Mouse (Mus musculus) G1E (cell line): Measurements from ENCODE around the gene Oxsr1. TPM values are rescaled to one million over a fixed set of nuclear protein-coding genes. Genes with fewer than 3 reads are reported as not detected.

ENCODE experiments used
- ATAC-seq: 2 replicates; pipeline ENCODE4 v1.8.0; 2016; ENCODE audit warnings: mild to moderate bottlenecking; ENCODE audit not compliant: insufficient number of reproducible peaks, poor library complexity, low FRiP score, severe bottlenecking; ENCODE audit errors: extremely low read depth
- DNase-seq: peaks from one replicate; pipeline ENCODE4 v3.0.0; 2012; ENCODE audit warnings: low spot score
- H3K27me3 ChIP-seq: 2 replicates; pipeline ENCODE4 v1.6.1; 2012; ENCODE audit warnings: mild to moderate bottlenecking, low read length, inconsistent platforms; ENCODE audit not compliant: insufficient read depth
- H3K36me3 ChIP-seq: replicated peaks from 2 replicates; pipeline ENCODE3; 2012; ENCODE audit warnings: mild to moderate bottlenecking, inconsistent platforms
- H3K4me1 ChIP-seq: 2 replicates; pipeline ENCODE4 v1.6.1; 2012; ENCODE audit warnings: low read depth, low read length, inconsistent platforms, mixed read lengths; ENCODE audit not compliant: insufficient read depth
- H3K4me3 ChIP-seq: 2 replicates; pipeline ENCODE4 v1.5.1; 2012; ENCODE audit warnings: low read depth, mild to moderate bottlenecking, inconsistent platforms, low read length, moderate library complexity, mixed read lengths
- H3K9me3 ChIP-seq: replicated peaks from 2 replicates; pipeline ENCODE4 v1.6.1; 2012; ENCODE audit warnings: inconsistent platforms
- CTCF ChIP-seq: IDR thresholded peaks from 2 replicates; pipeline ENCODE4 v1.5.1; 2012; ENCODE audit warnings: low read depth, low read length, inconsistent platforms, mixed read lengths
- GATA1 ChIP-seq: IDR thresholded peaks from 2 replicates; pipeline ENCODE4 v1.6.1; 2012; ENCODE audit warnings: borderline replicate concordance, low read length, inconsistent platforms, mixed read lengths
- GATA2 ChIP-seq: IDR thresholded peaks from 2 replicates; pipeline ENCODE4 v1.6.1; 2012; ENCODE audit warnings: low read depth, low read length, inconsistent platforms, borderline replicate concordance
- POLR2AphosphoS5 ChIP-seq: IDR thresholded peaks from 2 replicates; pipeline ENCODE4 v1.6.1; 2012; ENCODE audit warnings: low read depth, low read length, inconsistent platforms; ENCODE audit not compliant: insufficient replicate concordance
- TAL1 ChIP-seq: conservative IDR thresholded peaks from 2 replicates; pipeline ENCODE4 v1.6.1; 2012; ENCODE audit warnings: low read depth, low read length, inconsistent platforms, mixed read lengths
- polyA plus RNA-seq: library from polyadenylated mRNA; stranded (reverse); fragments of >175 nt; gene quantifications from 2 replicates; pipeline ENCODE4 v1.2.3, GENCODE M21; 2012
- total RNA-seq, 2 experiments: library from RNA; stranded (forward) in 1 of 2; stranded (reverse) in 1 of 2; fragments of 200-1000 nt in 1 of 2; fragments of >200 nt in 1 of 2; fragmentation: Nextera tagmentation in 1 of 2; gene quantifications; 2 replicates each; pipeline ENCODE4 v1.2.3; 2014 to 2017

Oxsr1 gene
- total and polyA plus RNA-seq, 3 experiments: 14.7 to 59.7 (median 56.3) TPM

GRCm38 (mm10) chr9:119256161-119256560, 66.1 kb downstream of the Oxsr1 start:
- DNase-seq: no peak
- TF ChIP-seq CTCF (no peak), TAL1 (no peak), GATA2 (no peak), POLR2AphosphoS5 (no peak), GATA1 (no peak)
- no peak for ATAC-seq
- Histone ChIP-seq H3K27me3 (no peaks in the 10 kb centered on the region), H3K4me3 (no peak overlapping the region), H3K9me3 (no peaks in the 10 kb centered on the region), H3K4me1 (no peaks in the 10 kb centered on the region), H3K36me3 (peaks cover 88% of the 10 kb centered on the region)

- no peak for DNase-seq
- H3K36me3 ChIP-seq: peaks cover 92% of the 10 kb centered on the region
Measured at GRCm38 (mm10) chr9:119255096-119255495, 67.1 kb downstream of the Oxsr1 start.

GRCm38 (mm10) chr9:119254187-119254586, 68.0 kb downstream of the Oxsr1 start:
- DNase-seq (no peak), ATAC-seq (no peak)
- H3K36me3 ChIP-seq: peaks cover 92% of the 10 kb centered on the region
- H3K4me1 ChIP-seq: no peaks in the 10 kb centered on the region
- H3K9me3 ChIP-seq: no peaks in the 10 kb centered on the region
- no peak for TF ChIP-seq GATA1
- no peak overlapping the region for H3K4me3 ChIP-seq
- no peaks in the 10 kb centered on the region for H3K27me3 ChIP-seq

More at GRCm38 (mm10) chr9:119255096-119255495, 67.1 kb downstream of the Oxsr1 start:
- TF ChIP-seq GATA2: no peak
- no peak for TF ChIP-seq TAL1
- TF ChIP-seq POLR2AphosphoS5: no peak
- no peak for TF ChIP-seq CTCF
- no peak for TF ChIP-seq GATA1
- Histone ChIP-seq H3K4me3 (no peak overlapping the region), H3K4me1 (no peaks in the 10 kb centered on the region), H3K9me3 (no peaks in the 10 kb centered on the region), H3K27me3 (no peaks in the 10 kb centered on the region)
- no peak for ATAC-seq

GRCm38 (mm10) chr9:119247996-119248395, 74.2 kb downstream of the Oxsr1 start:
- peaks cover 90% of the 10 kb centered on the region for H3K36me3 ChIP-seq
- H3K4me1 ChIP-seq: no peaks in the 10 kb centered on the region
- H3K27me3 ChIP-seq: no peaks in the 10 kb centered on the region
- TF ChIP-seq CTCF (no peak), POLR2AphosphoS5 (no peak), GATA2 (no peak)
- no peak for DNase-seq
- no peaks in the 10 kb centered on the region for H3K9me3 ChIP-seq
- H3K4me3 ChIP-seq: no peak overlapping the region
- ATAC-seq: no peak

- no peaks in the 10 kb centered on the region for H3K4me1 ChIP-seq
- no peak for ATAC-seq
- H3K4me3 ChIP-seq: no peak overlapping the region
- H3K9me3 ChIP-seq: no peaks in the 10 kb centered on the region
- TF ChIP-seq GATA1: no peak
- no peak for TF ChIP-seq POLR2AphosphoS5
- TF ChIP-seq GATA2: no peak
- no peak for TF ChIP-seq TAL1
- no peak for TF ChIP-seq CTCF
- no peak for DNase-seq
- H3K36me3 ChIP-seq: peaks cover 91% of the 10 kb centered on the region
- H3K27me3 ChIP-seq: no peaks in the 10 kb centered on the region
Measured at GRCm38 (mm10) chr9:119246826-119247225, 75.4 kb downstream of the Oxsr1 start.

- Histone ChIP-seq H3K36me3 (peaks cover 91% of the 10 kb centered on the region), H3K4me1 (no peaks in the 10 kb centered on the region), H3K27me3 (no peaks in the 10 kb centered on the region), H3K9me3 (no peaks in the 10 kb centered on the region), H3K4me3 (no peak overlapping the region)
- no peak for ATAC-seq
- DNase-seq: no peak
- TF ChIP-seq GATA1 (no peak), CTCF (no peak), GATA2 (no peak), POLR2AphosphoS5 (no peak), TAL1 (no peak)
Measured at GRCm38 (mm10) chr9:119243981-119244380, 78.2 kb downstream of the Oxsr1 start.

- TF ChIP-seq TAL1 (no peak), GATA2 (no peak), POLR2AphosphoS5 (no peak), CTCF (no peak), GATA1 (no peak)
- DNase-seq (no peak), ATAC-seq (no peak)
- Histone ChIP-seq H3K4me1 (no peaks in the 10 kb centered on the region), H3K4me3 (no peak overlapping the region), H3K9me3 (no peaks in the 10 kb centered on the region), H3K36me3 (peaks cover 78% of the 10 kb centered on the region), H3K27me3 (no peaks in the 10 kb centered on the region)
Measured at GRCm38 (mm10) chr9:119241169-119241865, 80.9 kb downstream of the Oxsr1 start.
